Mouse (Mus musculus) CH12.LX (cell line): ENCODE measurements at regions not wholly inside any gene's neighbourhood (a gene's known extent, or its start where the extent isn't known, plus 50 kb on each side); places are given as distances from the start of the nearest gene placed in this dataset.

Experiments used
- DNase-seq: peaks from one replicate; pipeline ENCODE4 v3.0.0-alpha.2; 2013; ENCODE audit errors: extremely low read depth
- H3K27ac ChIP-seq: 2 replicates; pipeline ENCODE4 v1.5.1; 2012; ENCODE audit warnings: low read depth, mild to moderate bottlenecking, control low read depth, moderate library complexity; ENCODE audit not compliant: insufficient read depth
- H3K27me3 ChIP-seq: replicated peaks from 2 replicates; pipeline ENCODE3; 2012; ENCODE audit warnings: inconsistent platforms
- H3K36me3 ChIP-seq, 2 experiments: replicated peaks in 1 of 2; 2 replicates each; pipeline versions ENCODE3 to v1.6.1; 2012; ENCODE audit warnings: inconsistent platforms in 1 of 2, low read length in 1 of 2, mild to moderate bottlenecking in 1 of 2, mixed read lengths in 1 of 2, moderate library complexity in 1 of 2; ENCODE audit not compliant: control insufficient read depth in 1 of 2, insufficient read depth in 1 of 2
- H3K4me1 ChIP-seq, 2 experiments: 2 replicates each; pipeline ENCODE4 v1.6.1; 2012; ENCODE audit warnings: inconsistent platforms in 1 of 2, moderate library complexity in 1 of 2; ENCODE audit not compliant: insufficient read depth in 2 of 2, control insufficient read depth in 1 of 2
- H3K4me2 ChIP-seq: 2 replicates; pipeline ENCODE4 v1.6.1; 2012; ENCODE audit warnings: low read depth, mild to moderate bottlenecking, control low read depth; ENCODE audit not compliant: poor library complexity, insufficient read depth, severe bottlenecking
- H3K4me3 ChIP-seq, 3 experiments: fragments of 150-350 bp in 1 of 3; sonication (generic) in 1 of 3; replicated peaks in 1 of 3; 2 replicates each; pipeline versions ENCODE3 to v1.5.1; 2011 to 2012; ENCODE audit warnings: low read depth in 2 of 3, low read length in 2 of 3, mild to moderate bottlenecking in 2 of 3, moderate library complexity in 2 of 3, control low read depth in 1 of 3, improper control_type of control experiment in 1 of 3, inconsistent platforms in 1 of 3, mixed read lengths in 1 of 3; ENCODE audit not compliant: poor library complexity in 1 of 3
- H3K79me2 ChIP-seq: replicated peaks from 2 replicates; pipeline ENCODE4 v1.6.1; 2012; ENCODE audit warnings: mild to moderate bottlenecking, moderate library complexity; ENCODE audit not compliant: control insufficient read depth, poor library complexity, insufficient read depth, severe bottlenecking; ENCODE audit errors: extremely low read depth
- H3K9ac ChIP-seq: 2 replicates; pipeline ENCODE4 v1.6.1; 2012; ENCODE audit warnings: low read depth, mild to moderate bottlenecking, control low read depth, moderate library complexity; ENCODE audit not compliant: insufficient read depth
- H3K9me3 ChIP-seq: replicated peaks from 2 replicates; pipeline ENCODE3; 2012; ENCODE audit warnings: low read length, inconsistent platforms, mixed read lengths
- BHLHE40 ChIP-seq: IDR thresholded peaks from 2 replicates; pipeline ENCODE4 v1.6.1; 2011; ENCODE audit warnings: mild to moderate bottlenecking, low read depth, low read length, improper control_type of control experiment
- CTCF ChIP-seq, 2 experiments: IDR thresholded peaks in 1 of 2; conservative IDR thresholded peaks in 1 of 2; 2 replicates each; pipeline ENCODE4 v1.5.1; 2011 to 2012; ENCODE audit warnings: low read depth in 2 of 2, low read length in 2 of 2, improper control_type of control experiment in 1 of 2, inconsistent platforms in 1 of 2, mild to moderate bottlenecking in 1 of 2, moderate library complexity in 1 of 2
- ELF1 ChIP-seq: IDR thresholded peaks from 2 replicates; pipeline ENCODE4 v1.6.1; 2014; ENCODE audit warnings: low read depth, mild to moderate bottlenecking, inconsistent platforms, low read length, improper control_type of control experiment
- ETS1 ChIP-seq: conservative IDR thresholded peaks from 2 replicates; pipeline ENCODE4 v1.6.1; 2012; ENCODE audit warnings: low read depth, mild to moderate bottlenecking, inconsistent platforms, low read length, improper control_type of control experiment, moderate library complexity
- GABPA ChIP-seq: IDR thresholded peaks from 2 replicates; pipeline ENCODE4 v1.6.1; 2012; ENCODE audit warnings: low read depth, low read length, improper control_type of control experiment, inconsistent platforms; ENCODE audit not compliant: insufficient replicate concordance
- IRF4 ChIP-seq: IDR thresholded peaks from 2 replicates; pipeline ENCODE4 v1.6.1; 2014; ENCODE audit warnings: low read depth, mild to moderate bottlenecking, inconsistent platforms, low read length, improper control_type of control experiment
- JUN ChIP-seq: IDR thresholded peaks from 2 replicates; pipeline ENCODE4 v1.6.1; 2011; ENCODE audit warnings: low read depth, mild to moderate bottlenecking, low read length, improper control_type of control experiment, moderate library complexity; ENCODE audit not compliant: insufficient read depth
- KAT2A ChIP-seq: IDR thresholded peaks from 2 replicates; pipeline ENCODE4 v1.6.1; 2012; ENCODE audit warnings: low read length, improper control_type of control experiment, inconsistent platforms; ENCODE audit not compliant: insufficient replicate concordance
- MAX ChIP-seq: IDR thresholded peaks from 2 replicates; pipeline ENCODE4 v1.6.1; 2011; ENCODE audit warnings: low read length, improper control_type of control experiment
- MYC ChIP-seq: IDR thresholded peaks from 2 replicates; pipeline ENCODE4 v1.6.1; 2011; ENCODE audit warnings: low read depth, mild to moderate bottlenecking, improper control_type of control experiment, low read length
- PAX5 ChIP-seq: IDR thresholded peaks from 2 replicates; pipeline ENCODE4 v1.6.1; 2012; ENCODE audit warnings: low read length, inconsistent platforms, mixed read lengths
- POLR2AphosphoS2 ChIP-seq: IDR thresholded peaks from 2 replicates; pipeline ENCODE4 v1.6.1; 2011; ENCODE audit warnings: low read depth, low read length, improper control_type of control experiment
- RAD21 ChIP-seq: IDR thresholded peaks from 2 replicates; pipeline ENCODE4 v1.6.1; 2011; ENCODE audit warnings: low read depth, mild to moderate bottlenecking, low read length, improper control_type of control experiment, moderate library complexity
- SMC3 ChIP-seq: IDR thresholded peaks from 2 replicates; pipeline ENCODE4 v1.6.1; 2011; ENCODE audit warnings: low read depth, low read length, improper control_type of control experiment
- USF1 ChIP-seq: IDR thresholded peaks from 2 replicates; pipeline ENCODE4 v1.6.1; 2014; ENCODE audit warnings: low read depth, mild to moderate bottlenecking, inconsistent platforms, low read length, improper control_type of control experiment
- ZC3H11A ChIP-seq: IDR thresholded peaks from 2 replicates; pipeline ENCODE4 v1.6.1; 2012; ENCODE audit warnings: low read depth, mild to moderate bottlenecking, inconsistent platforms, low read length, improper control_type of control experiment
- ZMIZ1 ChIP-seq: IDR thresholded peaks from 2 replicates; pipeline ENCODE4 v1.6.1; 2012; ENCODE audit warnings: low read depth, mild to moderate bottlenecking, inconsistent platforms, low read length, improper control_type of control experiment
- dilution Hi-C: fragments of 300-500 bp; cut with MboI; formaldehyde crosslinking; loops from 2 replicates; pipeline ENCODE4 v1.14.3; 2020; ENCODE audit warnings: low sequenced_read_pairs; ENCODE audit not compliant: extremely low pct_unique_long_range_greater_than_20kb, extremely low pct_ligation_motif_present
- in situ Hi-C: fragments of 300-500 bp; cut with MboI; formaldehyde crosslinking; loops from 3 replicates; pipeline ENCODE4 v1.14.3; 2019; ENCODE audit warnings: low sequenced_read_pairs, low pct_ligation_motif_present, low pct_unique_long_range_greater_than_20kb, mixed read lengths

DNA sequence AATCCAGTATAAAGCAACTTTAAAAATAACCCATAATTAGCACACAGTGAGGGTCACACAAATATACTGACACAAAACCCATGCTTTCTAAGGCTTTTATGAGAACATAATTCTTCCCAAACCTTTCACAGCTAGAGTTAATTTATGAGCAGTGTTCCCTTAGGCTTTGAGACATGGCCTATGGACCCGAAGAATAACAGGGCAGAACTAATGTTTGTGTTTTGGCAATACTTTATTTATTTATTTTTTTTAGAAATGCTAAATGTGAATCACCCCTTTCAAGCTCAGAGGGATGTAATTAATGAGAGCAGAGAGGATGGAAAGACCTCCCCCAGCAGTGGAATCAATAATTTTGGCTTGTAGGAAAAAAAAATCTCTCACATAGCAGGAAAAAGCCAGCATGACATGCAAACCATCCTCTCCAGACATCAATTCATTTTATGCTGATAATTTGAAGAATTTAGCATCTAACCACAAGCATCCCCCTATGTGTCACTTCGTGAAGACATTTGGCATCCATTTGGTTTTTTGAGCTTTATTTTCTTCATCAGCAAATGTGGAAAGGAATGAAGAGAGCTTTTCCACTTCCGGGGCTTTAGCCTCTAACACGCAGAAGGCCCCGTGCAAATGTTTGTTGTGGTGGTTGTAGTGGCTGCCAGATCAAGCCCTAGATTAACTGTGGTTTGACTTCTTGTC, 238.0 kb upstream of the Lsamp start:
- no peak overlapping the region for H3K9ac ChIP-seq
- TF ChIP-seq SMC3 (no peak), RAD21 (no peak), CTCF (conservative IDR thresholded peaks at IDR 0.05 in 1 of 2, IDR thresholded peaks at IDR 0.05 in 1 of 2; ENCODE audit: low read depth in 2 of 2, low read length in 2 of 2) (no peak), USF1 (no peak), IRF4 (no peak), MAX (no peak), ZMIZ1 (no peak), PAX5 (no peak), ETS1 (no peak), GABPA (no peak), BHLHE40 (no peak)
- no peaks in the 10 kb centered on the region for H3K4me1 ChIP-seq
- dilution Hi-C loops: no loop called here
- no peak overlapping the region for H3K4me2 ChIP-seq
- H3K27ac ChIP-seq: no peak overlapping the region
- in situ Hi-C loops: no loop called here
- no peaks in the 10 kb centered on the region for H3K27me3 ChIP-seq
- DNase-seq: no peak
- no peaks in the 10 kb centered on the region for H3K36me3 ChIP-seq
- no peak overlapping the region for H3K4me3 ChIP-seq
- peaks cover 47% of the 10 kb centered on the region for H3K9me3 ChIP-seq
- H3K79me2 ChIP-seq: no peaks in the 10 kb centered on the region

DNA sequence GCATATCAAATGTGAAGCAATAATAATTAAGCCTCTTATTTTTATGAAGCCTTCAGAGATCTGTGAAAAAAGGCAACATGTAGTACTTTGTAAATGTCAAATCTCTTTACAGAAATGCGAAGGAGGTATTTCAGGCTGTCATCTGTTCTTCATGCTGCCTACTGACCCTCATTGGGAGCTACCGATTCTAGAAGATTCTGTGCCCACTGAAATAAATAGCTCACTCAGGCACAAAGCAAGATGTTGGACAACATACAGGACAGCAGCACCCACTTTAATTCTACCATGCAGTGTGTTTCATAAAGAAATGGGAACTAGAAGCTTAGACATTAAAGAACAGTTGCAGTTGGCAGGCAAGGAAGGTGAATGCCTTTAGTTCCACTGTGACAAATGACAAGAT, 232.4 kb upstream of the Lsamp start:
- TF ChIP-seq ZMIZ1: no peak
- no peak for TF ChIP-seq ELF1
- TF ChIP-seq SMC3: no peak
- no peak for TF ChIP-seq MYC
- TF ChIP-seq ZC3H11A: no peak
- no peak for TF ChIP-seq KAT2A
- TF ChIP-seq POLR2AphosphoS2: no peak
- no peak for TF ChIP-seq JUN
- no peak for TF ChIP-seq RAD21
- H3K4me1 ChIP-seq: no peaks in the 10 kb centered on the region
- H3K27me3 ChIP-seq: no peaks in the 10 kb centered on the region
- H3K36me3 ChIP-seq: no peaks in the 10 kb centered on the region
- no peak overlapping the region for H3K9ac ChIP-seq
- DNase-seq: no peak
- in situ Hi-C loops (no loop called here), dilution Hi-C loops (no loop called here)
- H3K9me3 ChIP-seq: peaks cover 41% of the 10 kb centered on the region
- no peaks in the 10 kb centered on the region for H3K79me2 ChIP-seq
- no peak overlapping the region for H3K4me2 ChIP-seq
- no peak overlapping the region for H3K27ac ChIP-seq
- H3K4me3 ChIP-seq: no peak overlapping the region
